Mouse (Mus musculus): ENCODE data around the gene Nle1. TPM values are rescaled to one million over a fixed set of nuclear protein-coding genes. Genes with fewer than 3 reads are reported as not detected.

The Nle1 gene
- total RNA-seq, 2 experiments from 2014 or later = 11.4 to 15.1 TPM

GRCm38 (mm10) chr11:82870173-82871030 is 37.8 kb downstream of the Nle1 start:
- H3K27ac ChIP-seq = peak overlapping the region; percentile 96
- TF ChIP-seq CTCF (IDR thresholded peaks at IDR 0.05) = no peak
- intact Hi-C loops (cut with DNase I) = loop anchor here (1.0 to 5.0 kb wide), 4 partner anchors 25 to 108 kb away; partner anchors contain the start of genes Cct6b, Lig3 and Zfp830

GRCm38 (mm10) chr11:82869506-82870172 is 38.6 kb downstream of the Nle1 start:
- H3K27ac ChIP-seq = peak overlapping the region; percentile 96
- DNase-seq = no peak
- intact Hi-C loops (cut with DNase I) = loop anchor here (2.0 to 5.0 kb wide), 3 partner anchors 89 to 429 kb away; partner anchors contain the start of genes Ap2b1, Cct6b, Lig3 and Zfp830
- TF ChIP-seq CTCF (IDR thresholded peaks at IDR 0.05) = no peak
- peak overlapping the region; percentile 94 for H3K4me3 ChIP-seq

More at GRCm38 (mm10) chr11:82870173-82871030, 37.8 kb downstream of the Nle1 start:
- peak overlapping the region; percentile 94 for H3K4me3 ChIP-seq
- DNase-seq = peak; percentile 86

GRCm38 (mm10) chr11:82867956-82868355 is 40.3 kb downstream of the Nle1 start:
- no peak overlapping the region for H3K4me3 ChIP-seq
- no peak overlapping the region for H3K27ac ChIP-seq
- DNase-seq = no peak
- intact Hi-C loops (cut with DNase I) = loop anchor here (2.0 kb wide), 1 partner anchor 431 kb away; the partner anchor contains the start of gene Ap2b1
- TF ChIP-seq CTCF (IDR thresholded peaks at IDR 0.05) = no peak

GRCm38 (mm10) chr11:82866850-82867564 is 41.2 kb downstream of the Nle1 start:
- Histone ChIP-seq H3K4me3 (no peak overlapping the region), H3K27ac (no peak overlapping the region)
- DNase-seq = no peak
- no peak for TF ChIP-seq CTCF (IDR thresholded peaks at IDR 0.05)
- intact Hi-C loops (cut with DNase I) = no loop called here

- Histone ChIP-seq H3K27ac (no peak overlapping the region), H3K4me3 (no peak overlapping the region)
- TF ChIP-seq CTCF (IDR thresholded peaks at IDR 0.05) = no peak
- no peak for DNase-seq
- intact Hi-C loops (cut with DNase I) = no loop called here
Observed at GRCm38 (mm10) chr11:82865957-82866356, 42.3 kb downstream of the Nle1 start.

GRCm38 (mm10) chr11:82863488-82863931 is 44.7 kb downstream of the Nle1 start:
- no peak for TF ChIP-seq CTCF (IDR thresholded peaks at IDR 0.05)
- DNase-seq = no peak
- intact Hi-C loops (cut with DNase I) = no loop called here
- H3K27ac ChIP-seq = no peak overlapping the region
- H3K4me3 ChIP-seq = no peak overlapping the region

- no peak overlapping the region for H3K27ac ChIP-seq
- TF ChIP-seq CTCF (IDR thresholded peaks at IDR 0.05) = no peak
- DNase-seq = no peak
- no peak overlapping the region for H3K4me3 ChIP-seq
- intact Hi-C loops (cut with DNase I) = no loop called here
Observed at GRCm38 (mm10) chr11:82863059-82863458, 45.2 kb downstream of the Nle1 start.

GRCm38 (mm10) chr11:82862638-82863037 is 45.6 kb downstream of the Nle1 start:
- Histone ChIP-seq H3K27ac (no peak overlapping the region), H3K4me3 (no peak overlapping the region)
- no peak for TF ChIP-seq CTCF (IDR thresholded peaks at IDR 0.05)
- no peak for DNase-seq
- intact Hi-C loops (cut with DNase I) = no loop called here

- DNase-seq = peak; percentile 59
- Histone ChIP-seq H3K27ac (peak overlapping the region; percentile 68), H3K4me3 (no peak overlapping the region)
- no peak for TF ChIP-seq CTCF (IDR thresholded peaks at IDR 0.05)
- intact Hi-C loops (cut with DNase I) = no loop called here
Observed at GRCm38 (mm10) chr11:82861558-82861957, 46.7 kb downstream of the Nle1 start.

GRCm38 (mm10) chr11:82860759-82861158 is 47.5 kb downstream of the Nle1 start:
- no peak for DNase-seq
- H3K4me3 ChIP-seq = no peak overlapping the region
- intact Hi-C loops (cut with DNase I) = no loop called here
- no peak overlapping the region; the same call in 1 of the 2 replicates for H3K27ac ChIP-seq
- no peak for TF ChIP-seq CTCF (IDR thresholded peaks at IDR 0.05)

- no peak overlapping the region for H3K4me3 ChIP-seq
- no peak for DNase-seq
- H3K27ac ChIP-seq = peak overlapping the region; percentile 70
- TF ChIP-seq CTCF (IDR thresholded peaks at IDR 0.05) = no peak
- intact Hi-C loops (cut with DNase I) = loop anchor here (5.0 kb wide), 1 partner anchor 35 kb away; no protein-coding TSS in a partner anchor
Observed at GRCm38 (mm10) chr11:82857307-82857848, 50.8 kb downstream of the Nle1 start.

GRCm38 (mm10) chr11:82856032-82856431 is 52.2 kb downstream of the Nle1 start:
- intact Hi-C loops (cut with DNase I) = loop anchor here (5.0 kb wide), 1 partner anchor 34 kb away; no protein-coding TSS in a partner anchor
- no peak for TF ChIP-seq CTCF (IDR thresholded peaks at IDR 0.05)
- H3K27ac ChIP-seq = no peak overlapping the region
- no peak overlapping the region for H3K4me3 ChIP-seq
- DNase-seq = peak; percentile 33

Data from gastrocnemius, adult 2 months (tissue).